Mouse (Mus musculus) C2C12 (cell line): Measurements from ENCODE around the gene Dnajc25. TPM values are rescaled to one million over a fixed set of nuclear protein-coding genes. Genes with fewer than 3 reads are reported as not detected.

Experiments
- H3K27me3 ChIP-seq: one replicate; pipeline ENCODE4 v1.6.1; 2011; ENCODE audit not compliant: control insufficient read depth, insufficient read depth, insufficient read length
- H3K36me3 ChIP-seq: one replicate; pipeline ENCODE4 v1.6.1; 2011; ENCODE audit not compliant: control insufficient read depth, insufficient read depth
- H3K4me3 ChIP-seq: one replicate; pipeline ENCODE4 v1.5.1; 2011; ENCODE audit warnings: mild to moderate bottlenecking, control low read depth; ENCODE audit not compliant: poor library complexity, insufficient read depth, severe bottlenecking
- H3K79me2 ChIP-seq: one replicate; pipeline ENCODE4 v1.6.1; 2011; ENCODE audit not compliant: control insufficient read depth, insufficient read depth
- H3K79me3 ChIP-seq: one replicate; pipeline ENCODE4 v1.6.1; 2011; ENCODE audit warnings: low read depth, control low read depth
- H3ac ChIP-seq: one replicate; pipeline ENCODE3; 2011; ENCODE audit warnings: low read depth; ENCODE audit not compliant: control insufficient read depth, insufficient read length
- CEBPB ChIP-seq: IDR thresholded peaks from one replicate; pipeline ENCODE4 v1.6.1; 2011; ENCODE audit warnings: low read depth, mild to moderate bottlenecking, control low read depth, moderate library complexity
- CTCF ChIP-seq: IDR thresholded peaks from one replicate; pipeline ENCODE4 v1.5.1; 2011; ENCODE audit not compliant: control insufficient read depth, insufficient read depth, insufficient read length
- FOSL1 ChIP-seq: IDR thresholded peaks from one replicate; pipeline ENCODE4 v1.8.0; 2011; ENCODE audit warnings: mild to moderate bottlenecking, low read length; ENCODE audit not compliant: poor library complexity, insufficient read depth, severe bottlenecking
- MAX ChIP-seq: IDR thresholded peaks from one replicate; pipeline ENCODE4 v1.6.1; 2011; ENCODE audit warnings: mild to moderate bottlenecking, control low read depth
- MYOD1 ChIP-seq: IDR thresholded peaks from one replicate; pipeline ENCODE4 v1.6.1; 2011; ENCODE audit warnings: low read depth; ENCODE audit not compliant: control insufficient read depth, insufficient read length
- MYOG ChIP-seq: IDR thresholded peaks from one replicate; pipeline ENCODE4 v1.6.1; 2011; ENCODE audit not compliant: control insufficient read depth, insufficient read length; ENCODE audit errors: extremely low read depth
- USF1 ChIP-seq: IDR thresholded peaks from one replicate; pipeline ENCODE4 v1.6.1; 2011; ENCODE audit warnings: low read depth, mild to moderate bottlenecking, control low read depth, moderate library complexity
- polyA plus RNA-seq: library from polyadenylated mRNA; unstranded; fragments of >200 nt; fragmentation: generic; extraction: Trizol; gene quantifications from one replicate; pipeline ENCODE4 v1.2.1, GENCODE M21; 2012; ENCODE audit warnings: missing spikeins

Gene Dnajc25
- polyA plus RNA-seq, 1 experiment: 7.4 TPM

DNA sequence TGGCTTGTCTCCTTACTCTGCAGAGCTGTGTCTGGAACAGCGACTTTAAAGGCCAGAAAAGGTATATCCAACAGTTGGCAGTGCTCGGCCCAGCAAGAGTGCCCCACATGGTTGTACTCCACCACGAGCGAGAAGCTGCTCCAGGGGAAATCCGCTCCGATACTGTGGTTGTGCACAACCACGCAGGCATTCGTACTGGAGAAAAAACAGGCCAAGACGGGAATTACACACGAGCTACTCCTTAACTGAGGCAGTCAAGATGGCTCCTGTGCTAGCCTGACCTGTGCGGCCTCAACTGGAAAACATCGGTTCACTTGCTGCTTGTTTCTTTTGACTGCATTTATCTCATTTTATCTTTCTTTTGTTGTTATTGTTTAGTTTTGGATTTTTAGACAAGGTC, 67.7 kb downstream of the Dnajc25 start:
- Histone ChIP-seq H3ac (no peak overlapping the region), H3K27me3 (no peaks in the 10 kb centered on the region), H3K4me3 (no peak overlapping the region), H3K79me2 (no peaks in the 10 kb centered on the region), H3K36me3 (no peaks in the 10 kb centered on the region), H3K79me3 (no peaks in the 10 kb centered on the region)
- TF ChIP-seq MYOG (no peak), MAX (no peak), FOSL1 (no peak), USF1 (no peak), MYOD1 (no peak), CTCF (no peak), CEBPB (no peak)

- no peak for TF ChIP-seq MYOD1
- Histone ChIP-seq H3K79me2 (no peaks in the 10 kb centered on the region), H3K27me3 (no peaks in the 10 kb centered on the region), H3K4me3 (no peak overlapping the region), H3K36me3 (no peaks in the 10 kb centered on the region), H3ac (no peak overlapping the region), H3K79me3 (no peaks in the 10 kb centered on the region)
These were observed 74.4 kb downstream of the Dnajc25 start for GRCm38 (mm10) chr4:59069276-59069675.

Other genes starting within 250 kb of the Dnajc25 start
- 0.04 TPM for gene Olfr267, start 207.3 kb upstream of the Dnajc25 start, polyA plus RNA-seq
- gene Ecpas, start 82.3 kb upstream of the Dnajc25 start, polyA plus RNA-seq: 16.3 TPM
- gene Zkscan16, start 51.4 kb upstream of the Dnajc25 start, polyA plus RNA-seq: 0.01 TPM
- gene Ptgr1, start 7.9 kb upstream of the Dnajc25 start, polyA plus RNA-seq: 39.6 TPM
- gene Gm20503, start 8.1 kb downstream of the Dnajc25 start, polyA plus RNA-seq: not detected
- gene Gng10, start 40.0 kb downstream of the Dnajc25 start, polyA plus RNA-seq: 102 TPM
- gene AI481877, start 143.9 kb downstream of the Dnajc25 start, polyA plus RNA-seq: not detected
- 34.5 TPM for gene Ugcg, start 194.2 kb downstream of the Dnajc25 start, polyA plus RNA-seq